Mouse (Mus musculus) limb, embryonic 11.5 days (tissue): ENCODE measurements around the gene Gm10322. TPM values are rescaled to one million over a fixed set of nuclear protein-coding genes. Genes with fewer than 3 reads are reported as not detected.

Experiments
- ATAC-seq: fragments of 200-750 bp; cut with Nextera tagmentation; 2 replicates; pipeline ENCODE4 v1.8.0; 2017; ENCODE audit warnings: low read depth; ENCODE audit not compliant: insufficient number of reproducible peaks, low FRiP score, low TSS enrichment
- DNase-seq: peaks from one replicate; pipeline ENCODE4 v3.0.0-alpha.2; 2015; ENCODE audit warnings: low spot score
- H3K27ac ChIP-seq: fragments of 300-500 bp; sonication (generic); replicated peaks from 2 replicates; pipeline ENCODE4 v1.5.1; 2014; ENCODE audit warnings: low read depth, mild to moderate bottlenecking, low read length
- H3K27me3 ChIP-seq: fragments of 300-500 bp; sonication (generic); 2 replicates; pipeline ENCODE4 v1.6.1; 2014; ENCODE audit warnings: mild to moderate bottlenecking, low read length, mixed read lengths; ENCODE audit not compliant: control insufficient read depth, insufficient read depth
- H3K36me3 ChIP-seq: fragments of 300-500 bp; sonication (generic); 2 replicates; pipeline ENCODE4 v1.6.1; 2014; ENCODE audit warnings: mild to moderate bottlenecking, low read length, moderate library complexity, mixed read lengths; ENCODE audit not compliant: control insufficient read depth, insufficient read depth
- H3K4me1 ChIP-seq: fragments of 300-500 bp; sonication (generic); 2 replicates; pipeline ENCODE4 v1.6.1; 2014; ENCODE audit warnings: low read length, mixed read lengths; ENCODE audit not compliant: control insufficient read depth, insufficient read depth
- H3K4me2 ChIP-seq: fragments of 300-500 bp; sonication (generic); 2 replicates; pipeline ENCODE4 v1.6.1; 2014; ENCODE audit warnings: low read depth, mild to moderate bottlenecking, moderate library complexity; ENCODE audit not compliant: severe bottlenecking
- H3K4me3 ChIP-seq: fragments of 300-500 bp; sonication (generic); 2 replicates; pipeline ENCODE4 v1.5.1; 2014; ENCODE audit warnings: low read depth, low read length
- H3K9ac ChIP-seq: fragments of 300-500 bp; sonication (generic); 2 replicates; pipeline ENCODE4 v1.6.1; 2014; ENCODE audit warnings: mild to moderate bottlenecking, low read length
- H3K9me3 ChIP-seq: fragments of 300-500 bp; sonication (generic); 2 replicates; pipeline ENCODE4 v1.6.1; 2016; ENCODE audit warnings: low read length; ENCODE audit not compliant: control insufficient read depth
- WGBS: fragments of 180-500 bp; shearing (Covaris S2); extraction: QIAGEN DNeasy Blood & Tissue Kit; methylation state at CpG from one replicate; pipeline ENCODE4 v1.1.7; 2014; 5-methylcytosine and 5-hydroxymethylcytosine counted together
- polyA plus RNA-seq: library from polyadenylated mRNA; unstranded; fragments of >200 nt; fragmentation: Nextera tagmentation; extraction: Ambion mirVana; gene quantifications from 2 replicates; pipeline ENCODE4 v1.2.1, GENCODE M21; 2014

Gene Gm10322
- polyA plus RNA-seq: not detected in 2 replicates

- H3K27me3 ChIP-seq: no peaks in the 10 kb centered on the region
- under 1% methylated on average over 33 of the region's 51 CpGs for WGBS
- peak within 1 kb of the TSS; percentile 85 for H3K4me2 ChIP-seq
- peak within 1 kb of the TSS; percentile 95 for H3K9ac ChIP-seq
- ATAC-seq (peak; percentile 75), DNase-seq (peak; percentile 70)
- 0 out of 2 replicates have a peak, but pooled peaks cover 2% of the 10 kb centered on the region for H3K4me1 ChIP-seq
- no peaks in the 10 kb centered on the region for H3K9me3 ChIP-seq
- no peaks in the 10 kb centered on the region for H3K36me3 ChIP-seq
- peak within 1 kb of the TSS; percentile 59 for H3K27ac ChIP-seq
- H3K4me3 ChIP-seq: peak within 1 kb of the TSS; percentile 81
Measured at GRCm38 (mm10) chr10:59615981-59616520, at the start of gene Gm10322. Gm10322 (plus strand) TSS chr10:59616063.

- peaks cover 16% of the 10 kb centered on the region for H3K4me1 ChIP-seq
Measured at GRCm38 (mm10) chr10:59566968-59567367, 48.9 kb upstream of the Gm10322 start.

GRCm38 (mm10) chr10:59568665-59569480 lies 47.0 kb upstream of the Gm10322 start:
- Histone ChIP-seq H3K4me3 (no peak overlapping the region), H3K27ac (no peak overlapping the region), H3K9ac (no peak overlapping the region), H3K9me3 (no peaks in the 10 kb centered on the region), H3K27me3 (no peaks in the 10 kb centered on the region), H3K4me1 (peaks cover 16% of the 10 kb centered on the region), H3K4me2 (no peak overlapping the region), H3K36me3 (no peaks in the 10 kb centered on the region)
- DNase-seq (no peak), ATAC-seq (no peak)
- WGBS: 77% methylated on average over 10 of the region's 10 CpGs

More at GRCm38 (mm10) chr10:59566968-59567367, 48.9 kb upstream of the Gm10322 start:
- H3K9me3 ChIP-seq: no peaks in the 10 kb centered on the region
- H3K9ac ChIP-seq: no peak overlapping the region
- 94% methylated on average over 13 of the region's 13 CpGs for whole genome bisulfite sequencing
- H3K4me2 ChIP-seq: no peak overlapping the region
- no peak overlapping the region for H3K4me3 ChIP-seq
- ATAC-seq: no peak
- H3K36me3 ChIP-seq: no peaks in the 10 kb centered on the region
- no peak for DNase-seq
- H3K27ac ChIP-seq: peak overlapping the region; percentile 63
- no peaks in the 10 kb centered on the region for H3K27me3 ChIP-seq

GRCm38 (mm10) chr10:59569481-59569869 lies 46.4 kb upstream of the Gm10322 start:
- H3K9ac ChIP-seq: no peak overlapping the region
- no peak overlapping the region for H3K4me2 ChIP-seq
- peaks cover 2% of the 10 kb centered on the region; the same call in 1 of the 2 replicates for H3K36me3 ChIP-seq
- H3K9me3 ChIP-seq: peaks cover 2% of the 10 kb centered on the region; the same call in 1 of the 2 replicates
- ATAC-seq (no peak), DNase-seq (no peak)
- H3K4me1 ChIP-seq: peaks cover 13% of the 10 kb centered on the region
- WGBS: 76% methylated on average over 1 of the region's 1 CpGs
- no peak overlapping the region for H3K4me3 ChIP-seq
- no peaks in the 10 kb centered on the region for H3K27me3 ChIP-seq
- H3K27ac ChIP-seq: no peak overlapping the region

- Histone ChIP-seq H3K4me3 (no peak overlapping the region), H3K9me3 (peaks cover 2% of the 10 kb centered on the region; the same call in 1 of the 2 replicates), H3K4me1 (peaks cover 6% of the 10 kb centered on the region; the same call in 1 of the 2 replicates), H3K27me3 (no peaks in the 10 kb centered on the region), H3K9ac (no peak overlapping the region), H3K27ac (no peak overlapping the region), H3K4me2 (no peak overlapping the region), H3K36me3 (peaks cover 2% of the 10 kb centered on the region; the same call in 1 of the 2 replicates)
- DNase-seq: no peak
- 75% methylated on average over 6 of the region's 6 CpGs for WGBS
- no peak for ATAC-seq
Measured at GRCm38 (mm10) chr10:59570360-59570759, 45.5 kb upstream of the Gm10322 start.

GRCm38 (mm10) chr10:59570780-59571179 lies 45.1 kb upstream of the Gm10322 start:
- Histone ChIP-seq H3K36me3 (peaks cover 2% of the 10 kb centered on the region; the same call in 1 of the 2 replicates), H3K27ac (no peak overlapping the region), H3K4me2 (no peak overlapping the region), H3K9ac (no peak overlapping the region), H3K4me3 (no peak overlapping the region), H3K4me1 (peaks cover 5% of the 10 kb centered on the region; the same call in 1 of the 2 replicates), H3K27me3 (no peaks in the 10 kb centered on the region), H3K9me3 (peaks cover 2% of the 10 kb centered on the region; the same call in 1 of the 2 replicates)
- ATAC-seq: no peak
- 80% methylated on average over 2 of the region's 2 CpGs for WGBS
- no peak for DNase-seq

GRCm38 (mm10) chr10:59571273-59571672 lies 44.6 kb upstream of the Gm10322 start:
- Histone ChIP-seq H3K9ac (no peak overlapping the region), H3K4me3 (no peak overlapping the region), H3K9me3 (peaks cover 2% of the 10 kb centered on the region; the same call in 1 of the 2 replicates), H3K27me3 (no peaks in the 10 kb centered on the region), H3K27ac (no peak overlapping the region), H3K4me1 (peaks cover 10% of the 10 kb centered on the region), H3K36me3 (peaks cover 2% of the 10 kb centered on the region; the same call in 1 of the 2 replicates), H3K4me2 (no peak overlapping the region)
- WGBS: 90% methylated on average over 4 of the region's 4 CpGs
- no peak for ATAC-seq
- no peak for DNase-seq

- Histone ChIP-seq H3K9me3 (peaks cover 2% of the 10 kb centered on the region; the same call in 1 of the 2 replicates), H3K4me3 (no peak overlapping the region), H3K9ac (no peak overlapping the region), H3K4me1 (peaks cover 12% of the 10 kb centered on the region), H3K27me3 (no peaks in the 10 kb centered on the region), H3K4me2 (no peak overlapping the region), H3K36me3 (peaks cover 2% of the 10 kb centered on the region; the same call in 1 of the 2 replicates), H3K27ac (no peak overlapping the region)
- DNase-seq: no peak
- WGBS: 89% methylated on average over 5 of the region's 5 CpGs
- ATAC-seq: no peak
Measured at GRCm38 (mm10) chr10:59571964-59572363, 43.9 kb upstream of the Gm10322 start.
